Comparison of ENCODE assay signal across 12 mouse cellular contexts in genomic region chr15:23408256-23408655, GRCm38 (mm10).
"Had no signal": no experiment of that assay in that cellular context is flagged by ENCODE, and none has a peak within 500 bp of the region (broad histone marks: within the 10 kb centered on the region; RNA-seq: fewer than 3 reads in every experiment).

No protein-coding gene starts in this region.

- DNase-seq: left cerebral cortex, postnatal 4 days; liver; liver, embryonic 13.5 days; liver, postnatal 0 days; lung, adult 18-20 months; lung, adult 2 months; lung, embryonic 14.5 days; lung, postnatal 10 days; lung, postnatal 14 days; lung, postnatal 36 days; lung, postnatal 4 days; midbrain, embryonic 14.5 days had no signal
